ENCODE assay signal across 16 mouse cellular contexts in genomic region chr6:94303512-94303911, GRCm38 (mm10). TPM values are rescaled to one million over a fixed set of nuclear protein-coding genes. Genes with fewer than 3 reads are reported as not detected.
DNase-seq lines count a peak whose midpoint lies in the region; ATAC-seq lines count a peak whose summit lies in the region.
"Had no signal": no experiment of that assay in that cellular context is flagged by ENCODE, and none has a peak within 500 bp of the region (broad histone marks: within the 10 kb centered on the region; RNA-seq: fewer than 3 reads in every experiment).

No protein-coding gene starts in this region.

- no peaks in the 10 kb centered on the region for H3K36me3 ChIP-seq in heart, embryonic 12.5 days
- H3K36me3 ChIP-seq: liver, embryonic 12.5 days had no signal

- WGBS in heart, embryonic 12.5 days: 62% methylated on average over 6 of the region's 6 CpGs

- intact Hi-C loops in heart, postnatal 25 days (cut with DNase I): no loop called here
- intact Hi-C loops in heart, postnatal 10 days (cut with DNase I): no loop called here

- no peak overlapping the region for H3K4me3 ChIP-seq in heart, embryonic 12.5 days
- H3K4me3 ChIP-seq: left cerebral cortex, adult 2 months; liver, embryonic 12.5 days had no signal

- H3K27me3 ChIP-seq in heart, embryonic 12.5 days (replicated peaks): no peaks in the 10 kb centered on the region
- H3K27me3 ChIP-seq: liver, embryonic 12.5 days had no signal

- DNase-seq in heart, postnatal 25 days (ENCODE audit: low spot score): no peak
- peak; percentile 40 for DNase-seq in 3134 (ENCODE audit: extremely low read depth, insufficient read length, low spot score)
- DNase-seq in Muller cell, postnatal 12 days (ENCODE audit: inconsistent ontology term): peak; percentile 86
- DNase-seq in heart, postnatal 10 days: peak; percentile 51 to 71
- DNase-seq in spleen, postnatal 14 days (ENCODE audit: low spot score in 2 of 2): no peak
- DNase-seq in thymus, postnatal 10 days (ENCODE audit: low spot score in 2 of 2): no peak
- DNase-seq: gastrocnemius, postnatal 14 days; kidney, adult 11 months; kidney, postnatal 14 days; right cerebral cortex, postnatal 14 days had no signal

- H3K9me3 ChIP-seq in heart, embryonic 12.5 days (replicated peaks): no peaks in the 10 kb centered on the region; the same call in 1 of the 2 replicates

- H3K27ac ChIP-seq in heart, embryonic 12.5 days (ENCODE audit: poor library complexity, severe bottlenecking): no peak overlapping the region
- H3K27ac ChIP-seq: left cerebral cortex, adult 2 months; liver, embryonic 12.5 days had no signal

- peaks cover 17% of the 10 kb centered on the region for H3K4me1 ChIP-seq in heart, embryonic 12.5 days (replicated peaks)

- 0 out of 2 replicates have a peak overlapping the region, but pooled peaks have one; percentile 2 for H3K4me2 ChIP-seq in heart, embryonic 12.5 days
- H3K4me2 ChIP-seq: liver, embryonic 12.5 days; midbrain, embryonic 11.5 days had no signal

- no peak overlapping the region for H3K9ac ChIP-seq in heart, embryonic 12.5 days
- H3K9ac ChIP-seq: liver, embryonic 12.5 days had no signal

- ATAC-seq in heart, embryonic 12.5 days (ENCODE audit: insufficient number of reproducible peaks, low FRiP score): no peak
- ATAC-seq: hindbrain, embryonic 16.5 days; liver, embryonic 12.5 days had no signal

RNA-seq across cellular contexts. Expression of gene Magi1, which starts 19.8 kb away (rescaled TPM):
- polyA plus RNA-seq in heart, embryonic 12.5 days (2016; fragmentation: Nextera tagmentation; extraction: Ambion mirVana): 9.9 and 13.2 TPM in 2 replicates
- 10 to 100 TPM; 15.9 to 18.1 TPM for total RNA-seq in heart, postnatal 25 days (2021)
- 10 to 100 TPM; 28.5 to 28.7 TPM for total RNA-seq in heart, postnatal 10 days (2021)
- total RNA-seq: MEL had no signal

Comparison
In these comparisons a context has a peak if more than half of its experiments do, and no peak if none do; other contexts are left out.
1. DNase-seq: peak in 3134 (single experiment), Muller cell, postnatal 12 days (single experiment) and heart, postnatal 10 days (2 of 2); none in heart, postnatal 25 days (single experiment), spleen, postnatal 14 days (0 of 2) and thymus, postnatal 10 days (0 of 2).